Mouse (Mus musculus): ENCODE results near the gene Fgf2.

Gene Fgf2

DNA sequence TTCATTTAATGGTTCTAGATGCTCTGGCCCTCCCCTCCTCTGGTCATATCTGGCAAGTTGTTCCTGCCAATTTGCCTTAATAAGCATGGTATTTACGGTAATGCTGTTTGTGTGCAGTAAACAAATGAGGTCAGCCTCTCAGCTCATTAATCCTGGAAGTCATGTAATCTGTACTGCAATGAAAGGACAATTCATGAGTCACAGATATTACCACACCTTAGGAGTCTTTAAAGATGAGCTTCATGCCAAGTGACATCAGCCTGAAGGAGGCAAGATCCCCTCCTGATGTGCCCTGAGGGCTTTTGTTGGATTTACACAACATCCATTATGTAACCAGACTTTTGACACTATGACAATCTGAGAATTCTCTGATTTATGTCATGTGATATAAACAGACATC is 6.6 kb downstream of the Fgf2 start:
- no peak for DNase-seq (ENCODE audit: extremely low spot score)

DNA sequence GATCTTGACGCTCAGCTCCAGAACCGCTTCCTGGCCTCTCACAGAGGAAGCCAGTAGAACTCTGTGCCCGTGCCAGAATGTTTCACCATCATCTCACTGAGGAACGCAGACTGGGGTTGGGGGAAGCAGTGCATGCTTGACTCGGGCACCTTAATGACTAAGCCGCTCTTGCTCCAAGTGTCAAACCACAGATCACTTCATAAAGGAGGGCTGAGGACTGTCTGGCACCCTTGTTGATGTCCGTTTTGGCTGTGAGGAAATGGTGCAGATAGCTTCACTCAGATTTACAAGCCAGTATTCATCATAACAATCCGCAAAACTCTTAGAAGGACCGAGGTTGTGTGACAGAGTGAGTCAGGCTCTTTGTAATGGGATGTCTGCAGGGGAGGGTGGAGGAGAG is 12.6 kb downstream of the Fgf2 start:
- DNase-seq (ENCODE audit: extremely low spot score): no peak

DNA sequence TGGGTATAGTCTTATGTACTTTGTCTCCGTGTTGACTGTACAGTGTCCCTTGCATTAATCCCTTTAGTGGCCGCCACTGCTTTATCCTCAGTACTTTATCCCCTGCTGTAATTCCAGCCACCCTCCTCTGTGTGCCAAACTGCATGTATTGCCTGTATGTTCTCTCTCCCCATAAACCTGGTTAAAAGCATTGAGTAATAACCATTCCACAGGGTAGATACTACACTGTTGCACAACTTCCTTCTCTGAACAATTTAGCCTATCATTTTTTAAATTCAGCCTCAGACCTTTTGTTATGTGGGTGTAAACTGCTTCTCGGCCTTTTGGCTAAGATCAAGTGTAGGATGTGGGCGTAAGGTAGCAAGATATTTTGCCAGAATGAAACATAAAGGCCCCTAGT is 17.0 kb downstream of the Fgf2 start:
- no peak for DNase-seq (ENCODE audit: extremely low spot score)

- no peak for DNase-seq (ENCODE audit: extremely low spot score)
Observed at GRCm38 (mm10) chr3:37365976-37366375, 17.8 kb downstream of the Fgf2 start.

DNA sequence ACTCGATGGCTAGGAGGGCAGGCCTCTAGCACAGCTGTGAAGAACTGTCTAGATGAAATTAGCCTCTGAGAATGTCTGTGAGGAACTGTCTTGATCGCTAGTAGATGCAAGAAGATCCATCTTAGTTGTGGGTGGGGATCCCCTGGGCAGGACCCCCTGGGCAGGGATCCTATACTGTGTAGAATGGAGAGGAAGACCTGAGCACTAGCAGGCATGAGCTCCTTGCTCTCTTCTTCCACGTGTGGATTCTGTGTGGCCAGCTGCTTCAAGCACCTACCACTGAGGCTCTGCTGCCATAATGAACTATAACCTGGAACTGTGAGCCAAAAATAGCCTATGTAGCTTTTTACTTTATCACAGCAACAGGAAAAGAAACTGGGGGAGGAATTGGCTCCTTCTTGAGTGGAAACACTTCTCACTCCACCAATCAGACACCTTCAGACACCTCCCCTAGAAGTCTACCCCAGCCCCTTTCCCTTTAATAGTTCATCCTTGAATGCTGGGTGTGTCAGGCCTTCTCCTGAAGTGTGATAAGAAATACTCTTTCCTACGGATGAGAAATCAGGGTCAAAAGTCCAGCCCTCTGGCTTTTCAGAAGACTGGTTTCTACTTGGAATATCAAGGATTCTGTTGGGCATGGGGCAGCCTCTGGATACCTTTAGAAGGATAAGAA is 18.4 kb downstream of the Fgf2 start:
- no peak for DNase-seq (ENCODE audit: extremely low spot score)

GRCm38 (mm10) chr3:37370407-37370806 is 22.3 kb downstream of the Fgf2 start:
- DNase-seq (ENCODE audit: extremely low spot score): no peak

DNA sequence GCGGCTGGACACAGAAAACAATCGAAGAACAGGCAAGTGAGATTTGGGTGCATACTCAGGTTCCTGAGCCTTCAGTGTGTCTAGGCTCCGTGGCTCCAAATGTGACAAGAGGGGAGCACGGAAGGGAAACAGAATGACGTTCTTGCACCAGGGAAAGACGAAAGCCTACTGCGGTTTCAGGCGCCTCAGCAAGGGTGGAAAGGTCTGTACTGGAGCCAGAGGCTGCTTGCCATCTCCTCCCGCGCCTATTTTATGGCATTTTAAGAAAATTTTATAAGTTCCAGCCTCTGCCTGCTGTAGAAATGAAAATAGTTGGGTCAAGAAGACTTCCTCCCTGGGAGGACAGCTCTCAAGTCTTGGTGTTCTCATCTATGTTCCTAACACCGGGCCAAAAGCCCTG is 25.6 kb downstream of the Fgf2 start:
- DNase-seq (ENCODE audit: extremely low spot score): no peak

- DNase-seq (ENCODE audit: extremely low spot score): no peak
Observed at GRCm38 (mm10) chr3:37377926-37378325, 29.8 kb downstream of the Fgf2 start.

DNA sequence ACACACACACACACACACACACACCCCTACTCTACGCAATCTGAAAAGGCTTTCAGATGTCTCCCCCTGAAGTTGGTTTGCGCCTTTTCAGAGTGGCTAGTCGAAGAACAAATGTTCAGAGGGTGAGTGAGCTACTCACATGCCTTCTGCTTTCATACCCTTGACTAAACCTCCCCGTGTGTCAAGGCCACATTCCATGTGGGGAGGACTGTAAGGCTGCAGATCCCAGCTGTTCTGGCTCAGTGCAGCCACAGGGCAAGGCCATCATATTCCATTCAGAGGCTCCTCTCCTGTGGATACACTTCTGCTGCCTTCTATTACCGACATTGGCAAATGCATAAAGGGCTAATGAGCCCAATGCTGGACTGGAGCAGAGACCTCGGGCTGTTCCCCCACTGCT is 30.3 kb downstream of the Fgf2 start:
- DNase-seq (ENCODE audit: extremely low spot score): no peak

GRCm38 (mm10) chr3:37379201-37379600 is 31.1 kb downstream of the Fgf2 start:
- DNase-seq (ENCODE audit: extremely low spot score): no peak

DNA sequence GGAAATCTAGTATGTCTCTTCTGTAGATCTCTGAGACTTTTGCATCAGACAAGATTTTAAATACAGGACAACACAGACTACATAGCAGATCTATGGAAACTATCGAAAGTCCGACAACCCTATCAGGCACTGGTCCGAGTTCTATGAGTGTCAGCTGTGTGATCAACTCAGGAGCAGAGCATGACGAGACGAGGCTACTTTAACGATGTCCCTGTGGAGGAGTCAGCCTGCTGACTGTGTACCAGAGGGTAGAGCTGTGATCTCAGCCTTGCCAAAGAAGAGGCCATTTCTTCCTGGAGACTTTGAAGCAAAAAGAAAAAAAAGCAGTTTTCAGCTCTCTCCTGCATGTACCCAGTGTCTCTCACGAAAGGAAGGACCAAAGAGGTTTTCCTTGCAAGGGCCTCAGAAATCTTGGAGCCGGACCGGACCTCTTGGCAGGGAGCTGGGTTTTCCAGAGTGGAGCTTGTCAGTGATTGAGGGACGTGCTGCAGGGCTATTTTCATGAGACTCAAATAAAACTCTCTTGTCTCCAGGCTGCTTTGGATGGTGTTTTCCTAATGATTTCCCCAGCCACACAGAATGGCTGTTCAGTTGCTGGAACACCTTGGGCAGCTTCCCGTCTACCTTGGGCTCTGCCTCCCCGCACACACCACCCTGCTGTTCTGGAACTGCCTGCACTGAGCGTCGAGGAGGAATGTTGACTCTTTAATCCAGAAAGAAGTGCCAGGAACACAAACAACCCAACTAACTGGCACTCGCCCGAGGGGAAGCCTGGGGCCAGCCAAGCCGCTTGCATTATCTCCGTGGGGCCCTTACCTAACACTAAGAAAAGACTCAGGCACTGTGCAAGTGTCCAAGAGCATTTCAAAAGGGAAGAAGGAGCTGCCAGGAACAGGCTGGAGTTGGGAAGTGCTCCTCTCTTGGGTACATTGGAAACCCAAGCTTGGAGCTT is 32.1 kb downstream of the Fgf2 start:
- no peak for DNase-seq (ENCODE audit: extremely low spot score)

DNA sequence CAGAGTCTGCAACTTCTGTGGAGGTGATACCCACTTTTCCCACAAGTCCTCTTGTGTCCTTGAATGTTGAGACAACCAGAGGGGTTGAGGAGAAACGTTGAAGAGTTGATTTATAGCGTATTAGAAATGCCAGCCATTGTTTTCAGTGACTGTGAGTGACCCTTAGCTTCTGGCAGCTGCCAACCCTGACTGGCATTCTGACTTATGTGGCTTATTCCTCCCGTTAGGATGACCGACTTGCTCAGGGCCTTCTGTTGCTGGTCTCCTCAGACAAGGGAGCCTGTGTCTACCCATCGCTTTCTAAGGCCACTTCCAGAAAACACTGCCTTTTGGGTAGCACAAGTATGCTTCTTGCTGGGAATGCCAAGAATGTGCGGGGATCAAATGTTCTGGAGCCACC is 33.3 kb downstream of the Fgf2 start:
- DNase-seq (ENCODE audit: extremely low spot score): no peak

GRCm38 (mm10) chr3:37383096-37383765 is 35.1 kb downstream of the Fgf2 start:
- DNase-seq (ENCODE audit: extremely low spot score): no peak

DNA sequence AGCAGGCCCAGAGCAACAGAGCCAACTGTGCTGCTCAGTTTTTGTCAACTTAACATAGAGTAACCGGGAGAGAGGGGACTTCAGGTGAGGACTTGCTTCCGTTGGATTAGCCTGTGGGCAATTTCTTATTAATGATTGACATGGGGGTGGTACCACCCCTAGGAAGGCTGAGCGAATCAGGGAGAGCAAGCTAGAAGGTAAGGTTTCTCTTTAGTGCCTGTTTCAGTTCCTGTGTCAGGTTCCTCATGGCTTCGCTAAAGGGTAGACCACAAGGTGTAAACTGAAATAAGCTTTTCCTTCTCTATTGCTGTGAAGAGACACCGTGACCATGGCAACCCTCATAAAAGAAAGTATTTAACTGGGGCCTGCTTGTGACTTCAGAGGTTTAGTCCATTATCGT is 39.2 kb downstream of the Fgf2 start:
- DNase-seq (ENCODE audit: extremely low spot score): no peak

DNA sequence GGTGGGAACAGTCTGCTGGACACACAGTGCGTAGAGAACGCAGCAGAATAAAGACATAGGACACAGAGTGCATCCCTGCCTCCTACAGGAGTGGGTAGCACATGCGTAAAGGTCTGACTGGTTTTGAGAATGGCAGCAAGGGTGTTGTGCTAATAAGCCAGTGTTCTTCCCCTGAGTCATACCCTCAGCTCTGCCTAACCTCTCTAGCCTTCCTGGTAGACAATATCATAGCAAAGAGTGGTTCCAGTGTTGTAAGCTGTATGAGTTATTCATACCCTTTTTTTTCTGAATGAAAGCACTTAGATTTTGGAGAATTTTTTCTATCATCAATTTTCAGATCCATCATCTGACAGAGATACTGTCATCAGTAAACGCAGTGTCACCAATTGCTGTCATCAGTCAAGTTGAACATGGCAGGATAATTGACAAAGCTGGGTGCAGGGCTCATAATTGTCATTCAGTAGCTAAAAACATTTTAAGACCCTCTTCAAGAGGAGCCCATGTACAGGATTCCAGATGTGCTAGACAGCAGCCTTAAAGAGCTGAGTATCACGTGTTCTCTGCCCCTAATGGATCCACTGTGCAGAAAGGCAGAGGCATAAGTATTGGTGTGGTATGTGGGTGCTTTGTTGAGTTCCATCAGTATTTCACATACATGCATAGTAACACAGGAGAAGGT is 48.9 kb downstream of the Fgf2 start:
- DNase-seq (ENCODE audit: extremely low spot score): no peak

GRCm38 (mm10) chr3:37397646-37398045 is 49.5 kb downstream of the Fgf2 start:
- no peak for DNase-seq (ENCODE audit: extremely low spot score)

GRCm38 (mm10) chr3:37398661-37399395 is 50.7 kb downstream of the Fgf2 start:
- no peak for DNase-seq (ENCODE audit: extremely low spot score)

DNA sequence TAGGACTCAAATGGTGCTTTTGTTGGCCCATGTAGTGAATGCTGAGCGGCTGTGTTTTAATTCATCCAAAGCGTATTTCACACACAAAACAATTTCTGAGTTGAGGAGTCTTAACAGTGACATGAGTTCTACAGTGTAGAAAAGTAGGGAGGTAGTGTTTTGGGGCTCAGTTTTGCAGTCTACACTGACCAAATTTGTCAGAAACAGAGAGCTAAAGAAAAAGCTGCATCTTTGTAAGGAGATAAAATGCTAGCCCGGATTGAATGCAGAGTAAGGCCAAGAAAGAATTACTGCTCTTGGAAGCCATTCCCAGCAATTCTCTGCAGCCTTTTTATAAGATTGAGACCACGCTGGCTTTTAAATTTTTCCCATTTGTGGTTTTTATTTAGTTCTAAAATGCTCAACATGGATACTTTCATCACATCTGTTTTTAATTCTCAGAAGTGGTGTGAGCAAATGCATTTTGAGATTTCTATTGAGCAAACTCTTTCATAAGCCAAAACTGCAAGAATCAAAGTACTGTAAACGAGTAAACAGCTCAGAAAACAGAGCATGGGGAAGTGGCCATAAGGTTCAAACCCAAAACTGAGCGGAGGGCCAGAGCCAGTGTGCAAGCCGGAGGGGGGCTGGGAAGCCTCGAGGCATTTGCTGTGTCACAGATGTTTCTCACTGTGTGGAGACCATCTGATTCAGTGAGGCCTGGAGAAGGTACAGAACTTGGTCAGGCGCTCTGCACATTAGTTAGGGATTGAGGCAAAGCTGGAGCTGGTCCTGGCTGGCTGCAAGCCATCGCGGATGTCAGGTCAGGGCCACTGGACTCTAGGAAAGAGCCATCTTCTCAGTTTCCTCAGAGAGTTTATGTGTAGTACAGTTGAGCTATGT is 53.8 kb downstream of the Fgf2 start:
- DNase-seq (ENCODE audit: extremely low spot score): no peak

GRCm38 (mm10) chr3:37407598-37407997 is 59.5 kb downstream of the Fgf2 start:
- no peak for DNase-seq (ENCODE audit: extremely low spot score)

- DNase-seq (ENCODE audit: extremely low spot score): no peak
Observed at GRCm38 (mm10) chr3:37413446-37413845, 65.3 kb downstream of the Fgf2 start.

Measured in embryo, embryonic 9.5 days (tissue).